Mouse (Mus musculus) kidney, adult 18-20 months (tissue): ENCODE measurements around the gene Gm4181.
"Not testable (repeated sequence)": the region's sequence is repeated elsewhere in the genome, so short reads cannot be mapped to it uniquely, and the experiment has no call there.

Experiments
- DNase-seq: peaks from one replicate; pipeline ENCODE4 v3.0.0; 2021

Gene Gm4181

DNA sequence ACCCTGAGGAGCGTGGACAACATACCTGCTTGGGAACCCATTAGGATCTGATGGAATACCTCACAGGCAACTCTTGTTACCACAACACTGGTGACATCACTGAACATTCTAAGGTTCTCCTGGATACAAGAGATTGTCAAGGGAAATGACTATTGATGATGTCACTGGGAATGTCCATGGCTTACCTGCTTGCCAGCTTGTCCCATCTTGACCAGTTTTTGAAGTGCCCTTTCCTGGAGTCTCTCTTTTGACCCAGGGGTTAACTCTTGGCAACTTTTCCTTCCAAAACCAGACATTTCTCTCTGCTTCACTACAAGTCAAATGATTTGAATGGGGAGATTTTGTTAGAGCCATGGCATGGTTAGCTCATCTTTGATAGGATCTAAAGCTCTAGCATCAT lies at the start of gene Gm4181:
Gm4181 (minus strand) TSS at position 101 of the 400 bp plus-strand sequence.
- not testable (repeated sequence) for DNase-seq

DNA sequence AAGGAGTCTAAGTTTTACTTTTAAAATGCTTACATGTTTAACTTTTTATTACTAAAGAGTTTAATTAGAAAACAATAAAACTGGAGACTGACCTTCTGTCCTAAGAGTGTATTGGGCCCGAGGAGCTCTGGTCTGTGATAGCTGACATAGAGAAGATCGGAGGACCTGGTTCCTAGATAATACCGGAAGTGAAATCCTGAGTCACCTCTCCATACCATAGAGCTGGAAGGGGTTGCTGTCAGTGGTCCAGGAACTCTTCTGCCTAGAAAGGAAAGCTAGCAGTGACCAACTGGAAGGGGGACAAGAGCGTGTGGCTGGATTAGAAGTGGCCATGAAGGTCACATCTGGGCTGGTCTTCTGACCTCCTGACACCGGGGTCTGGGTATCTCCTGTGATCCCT lies 41.8 kb upstream of the Gm4181 start:
- DNase-seq: no peak

DNA sequence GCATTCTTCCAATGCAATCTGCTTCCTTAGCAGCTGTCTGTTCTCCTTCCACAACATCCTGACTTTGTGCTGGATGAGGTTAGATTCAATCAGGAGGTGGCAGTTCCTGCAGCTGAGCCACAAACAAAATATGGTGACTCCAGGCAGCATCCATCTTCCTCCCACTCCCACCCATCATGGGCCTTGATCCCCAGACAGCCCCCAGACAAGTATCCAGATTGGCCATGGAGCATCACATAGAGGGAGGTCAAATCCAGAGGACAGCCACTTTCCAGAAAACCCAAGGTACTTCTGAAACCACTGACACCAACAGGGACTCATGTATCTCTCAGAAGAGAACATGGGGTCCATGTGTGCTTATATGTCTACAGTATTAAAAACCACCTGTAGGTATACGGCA lies 3.0 kb downstream of the Gm4181 start:
- peak; percentile 23 for DNase-seq

DNA sequence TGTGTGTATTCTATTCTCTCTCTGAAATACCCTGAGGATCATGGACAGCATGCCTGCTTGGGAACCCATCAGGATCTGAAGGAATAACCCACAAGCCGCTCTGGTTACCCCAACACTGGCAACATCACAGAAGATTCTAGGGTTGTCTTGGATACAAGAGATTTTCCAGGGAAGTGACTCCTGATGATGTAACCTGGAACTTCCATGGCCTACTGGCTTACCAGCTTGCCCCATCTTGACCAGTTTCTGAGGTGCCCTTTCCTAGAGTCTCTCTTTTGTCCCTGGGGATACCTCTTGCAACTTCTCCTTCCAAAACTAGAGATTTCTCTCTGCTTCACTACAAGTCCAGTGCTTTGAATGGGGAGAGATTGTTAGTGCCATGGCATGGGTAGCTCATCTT lies 24.3 kb downstream of the Gm4181 start, which contains the start of gene Gm17078:
Gm17078 (minus strand) TSS at position 101 of the 400 bp plus-strand sequence.
- no peak for DNase-seq

DNA sequence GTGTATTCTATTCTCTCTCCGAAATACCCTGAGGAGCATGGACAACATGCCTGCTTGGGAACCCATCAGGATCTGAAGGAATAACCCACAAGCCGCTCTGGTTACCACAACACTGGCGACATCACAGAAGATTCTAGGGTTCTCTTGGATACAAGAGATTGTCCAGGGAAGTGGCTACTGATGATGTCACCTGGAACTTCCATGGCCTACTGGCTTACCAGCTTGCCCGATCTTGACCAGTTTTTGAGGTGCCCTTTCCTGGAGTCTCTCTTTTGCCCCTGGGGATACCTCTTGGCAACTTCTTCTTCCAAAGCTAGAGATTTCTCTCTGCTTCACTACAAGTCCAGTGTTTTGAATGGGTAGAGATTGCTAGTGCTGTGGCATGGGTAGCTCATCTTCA lies 43.4 kb downstream of the Gm4181 start, which contains the start of gene Gm17174:
Gm17174 (minus strand) TSS at position 101 of the 400 bp plus-strand sequence.
- DNase-seq: not testable (repeated sequence)
